Mouse (Mus musculus) thymus, adult 2 months (tissue): ENCODE measurements around the gene Rnf113a2.

ENCODE experiments used
- CTCF ChIP-seq: fragments of 200-500 bp; IDR thresholded peaks from 2 replicates; pipeline ENCODE4 v1.5.1; 2012; ENCODE audit warnings: mild to moderate bottlenecking, control low read depth, low read length, moderate library complexity, borderline replicate concordance; ENCODE audit not compliant: control insufficient read depth, poor library complexity, insufficient read depth; ENCODE audit errors: extremely low read depth
- POLR2A ChIP-seq: fragments of 200-500 bp; IDR thresholded peaks from 2 replicates; pipeline ENCODE4 v1.6.1; 2012; ENCODE audit warnings: mild to moderate bottlenecking, low read length, control low read depth, moderate library complexity; ENCODE audit not compliant: control insufficient read depth, poor library complexity, insufficient read depth; ENCODE audit errors: extremely low read depth

DNA sequence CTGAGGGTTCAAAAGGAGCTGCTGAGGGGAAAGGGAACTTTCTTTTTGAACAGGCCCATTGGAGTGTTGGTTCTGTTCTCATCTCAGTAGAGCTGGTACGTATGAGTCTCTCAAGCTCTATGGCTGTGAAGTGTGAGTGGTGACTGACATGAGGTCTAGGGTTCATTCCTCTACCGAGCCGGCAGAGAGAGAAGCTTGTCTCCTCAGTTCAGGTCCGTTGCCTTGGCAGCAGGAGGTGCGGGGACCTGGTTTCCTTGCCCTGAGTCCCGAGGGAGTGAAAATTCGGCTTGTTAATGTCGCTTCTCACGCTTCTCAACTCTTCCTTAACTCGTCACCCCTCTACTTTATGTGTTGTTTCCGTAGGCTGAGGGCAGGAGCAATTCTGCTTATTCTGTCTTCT, 34.8 kb downstream of the Rnf113a2 start:
- TF ChIP-seq CTCF (no peak), POLR2A (no peak)
